Mouse (Mus musculus) adrenal gland, postnatal 25 days (tissue): ENCODE measurements at regions not wholly inside any gene's neighbourhood (a gene's known extent, or its start where the extent isn't known, plus 50 kb on each side); places are given as distances from the start of the nearest gene placed in this dataset.
A peak's percentile ranks its signal among the peaks of the same experiment; 100 is the strongest.

Experiments
- DNase-seq: peaks from one replicate; pipeline ENCODE4 v3.0.0; 2021; ENCODE audit warnings: mixed read lengths

DNA sequence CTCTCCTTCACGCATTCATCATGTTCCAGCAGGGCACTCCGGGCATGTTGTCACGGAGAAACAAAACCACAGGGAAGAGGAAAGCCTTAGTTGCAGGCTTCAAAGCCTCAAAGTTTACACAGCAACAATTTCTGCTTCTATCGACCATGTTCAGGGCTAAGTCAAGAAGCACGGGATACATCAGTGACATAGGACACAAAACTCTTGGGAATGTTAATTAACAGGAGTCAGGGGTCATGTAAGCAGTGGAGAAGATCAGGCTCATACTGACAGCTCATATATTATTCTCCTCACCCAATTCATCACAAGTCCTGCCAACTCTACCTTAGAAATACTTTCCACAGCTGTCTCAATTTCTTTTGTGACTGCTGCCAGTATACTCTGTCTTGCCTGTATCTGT, 133.0 kb upstream of the Btbd3 start:
- DNase-seq = no peak

GRCm38 (mm10) chr2:138120868-138121267, 135.5 kb upstream of the Btbd3 start:
- no peak for DNase-seq

GRCm38 (mm10) chr2:138120131-138120530, 136.2 kb upstream of the Btbd3 start:
- DNase-seq = no peak

- DNase-seq = no peak
Measured at GRCm38 (mm10) chr2:138099777-138100176, 156.6 kb upstream of the Btbd3 start.

GRCm38 (mm10) chr2:138085390-138085789, 171.0 kb upstream of the Btbd3 start:
- no peak for DNase-seq

GRCm38 (mm10) chr2:138084564-138085283, 171.6 kb upstream of the Btbd3 start:
- no peak for DNase-seq

DNA sequence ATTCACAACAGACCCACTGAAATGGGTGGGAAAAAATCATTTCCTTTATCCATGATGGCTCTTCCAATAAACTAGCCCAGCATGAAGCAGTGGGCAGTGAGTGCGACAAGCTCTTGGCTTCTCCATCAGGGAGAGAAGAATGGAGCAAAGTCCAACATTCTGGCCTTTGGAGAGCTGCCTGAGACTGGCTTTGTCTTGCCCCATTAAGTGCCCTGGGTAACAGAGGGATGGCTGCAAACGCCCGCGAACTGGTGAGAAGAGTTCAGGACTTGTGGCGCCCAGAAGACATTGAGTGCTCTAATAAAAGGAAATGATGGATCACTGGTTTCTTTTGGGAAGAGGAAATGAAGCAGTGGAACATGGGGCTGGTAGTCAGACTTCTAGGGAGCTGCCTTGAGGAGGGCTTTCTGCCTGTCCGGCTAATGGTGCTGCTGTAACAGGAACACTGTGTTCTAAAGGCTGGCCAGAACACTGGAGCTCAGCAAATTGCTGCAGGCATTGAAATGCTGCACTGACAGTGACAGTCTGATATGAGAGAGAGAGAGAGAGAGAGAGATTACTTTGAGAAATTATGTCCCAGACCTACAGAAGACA, 182.2 kb upstream of the Btbd3 start:
- DNase-seq = no peak

DNA sequence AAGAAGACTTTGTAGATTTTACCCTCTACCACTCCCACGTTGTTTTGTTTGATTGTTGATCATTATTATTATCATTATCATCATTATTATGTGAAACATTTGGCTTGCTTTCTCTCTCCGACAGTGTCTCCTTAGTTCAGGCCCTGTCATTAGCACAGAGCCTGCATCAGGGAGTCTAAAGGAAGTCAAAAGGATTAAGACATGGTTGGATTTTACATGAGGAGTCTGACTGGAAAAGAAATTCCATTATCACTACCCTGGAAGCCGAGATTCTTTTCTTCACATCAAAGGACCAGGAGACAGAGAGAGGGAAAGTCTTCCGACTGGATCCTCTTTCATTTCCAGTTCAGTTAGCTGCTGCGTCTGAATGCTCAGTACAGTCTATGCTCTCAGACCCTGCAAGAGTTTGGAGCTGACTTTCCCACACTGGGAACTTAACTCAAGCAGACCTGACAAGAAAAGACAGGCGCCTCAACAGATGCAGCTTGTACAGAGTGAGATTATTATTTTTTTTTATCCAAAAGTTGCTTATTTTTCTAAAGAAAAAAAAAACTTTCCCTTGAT, 184.1 kb upstream of the Btbd3 start:
- DNase-seq = no peak

DNA sequence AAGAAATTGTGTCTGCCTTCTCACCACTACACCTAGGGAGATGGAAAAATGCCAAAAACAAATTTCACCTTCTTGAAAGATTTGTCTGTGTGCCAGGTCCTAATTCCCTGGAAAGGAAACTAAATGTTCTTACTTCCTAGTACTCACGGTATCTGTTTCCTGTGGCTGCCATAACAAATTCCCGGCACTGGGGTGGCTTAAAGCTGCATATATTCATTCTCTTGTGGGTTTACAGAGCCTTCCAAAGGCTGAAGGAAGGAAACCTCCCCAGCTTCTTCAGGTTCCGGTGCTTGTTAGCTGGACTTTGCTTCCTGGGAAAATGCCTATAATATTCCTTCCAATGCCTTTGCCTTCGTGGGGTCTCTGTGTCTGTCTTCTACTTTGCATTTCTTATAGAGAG, 203.3 kb upstream of the Btbd3 start:
- no peak for DNase-seq

DNA sequence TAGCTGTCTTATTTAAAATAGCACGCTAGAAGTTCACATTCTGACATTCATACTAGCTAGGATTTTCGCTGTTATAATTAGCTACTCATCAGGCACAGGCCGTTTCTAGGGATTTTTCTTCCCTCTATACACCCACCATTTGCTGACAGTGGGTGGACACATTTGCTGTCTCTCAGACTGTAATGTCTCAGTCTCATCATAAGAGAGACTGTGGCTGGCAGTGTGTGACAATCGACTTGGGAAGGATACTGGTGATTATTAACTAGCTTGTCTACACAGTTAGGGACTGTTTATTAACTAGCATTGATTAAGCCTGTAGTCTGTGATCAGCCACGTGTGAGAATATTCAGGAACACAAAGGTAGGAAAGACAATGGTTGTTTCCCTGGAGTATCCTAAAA, 208.0 kb upstream of the Btbd3 start:
- no peak for DNase-seq

- DNase-seq = peak; percentile 48
Measured at GRCm38 (mm10) chr2:138047781-138048201, 208.6 kb upstream of the Btbd3 start.

- DNase-seq = no peak
Measured at GRCm38 (mm10) chr2:138047361-138047760, 209.0 kb upstream of the Btbd3 start.

- no peak for DNase-seq
Measured at GRCm38 (mm10) chr2:138046918-138047317, 209.4 kb upstream of the Btbd3 start.

DNA sequence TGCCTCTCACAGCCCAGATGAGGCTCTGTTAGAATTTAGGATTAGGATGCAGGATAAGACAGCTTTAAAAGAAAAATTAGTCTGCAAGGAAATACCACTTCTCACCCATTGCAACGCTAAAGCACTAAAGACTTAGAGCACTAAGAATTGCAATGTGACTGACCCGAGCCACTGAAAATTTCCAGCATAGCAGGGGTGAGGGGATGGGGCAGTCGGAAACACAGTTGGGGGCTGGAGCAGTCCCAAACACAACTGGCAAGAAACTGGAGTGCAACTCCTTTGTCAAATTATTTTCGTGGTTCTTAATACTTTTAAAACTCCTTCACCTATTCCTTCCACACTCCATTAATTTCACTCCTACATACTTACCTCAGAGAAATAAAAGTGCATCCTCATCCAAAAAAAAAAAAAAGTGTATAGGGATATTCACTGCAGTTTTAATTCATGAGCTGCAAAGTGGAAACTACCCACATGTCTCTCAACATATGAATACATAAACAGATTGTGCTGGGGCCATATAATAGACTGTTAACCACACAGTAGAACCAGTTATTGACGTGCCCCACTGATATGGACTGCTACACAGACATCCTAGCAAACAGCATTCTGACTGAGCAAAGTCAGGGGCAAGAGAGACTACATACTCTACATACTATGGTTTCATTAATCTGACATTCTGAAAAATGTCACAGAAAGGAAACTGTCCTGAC, 210.3 kb upstream of the Btbd3 start:
- no peak for DNase-seq

DNA sequence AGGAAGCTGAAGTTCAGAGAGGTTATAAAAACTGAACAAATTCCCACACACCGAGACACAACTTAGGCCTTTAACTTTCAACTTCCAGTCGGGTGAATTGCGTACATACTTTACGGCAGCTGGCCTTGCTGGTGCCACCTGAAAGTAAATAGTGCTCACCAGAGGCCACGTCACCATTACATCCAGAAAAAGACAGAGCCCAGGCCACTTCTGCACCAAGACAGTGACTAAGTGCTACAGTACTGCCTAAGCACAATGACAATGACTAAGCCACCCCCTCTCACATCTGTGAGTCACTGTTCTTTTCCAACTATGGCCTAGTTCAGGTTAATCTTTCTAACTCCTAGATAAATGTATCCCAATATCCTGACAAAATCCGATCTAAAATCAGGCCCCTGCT, 215.7 kb upstream of the Btbd3 start:
- DNase-seq = peak; percentile 7

- no peak for DNase-seq
Measured at GRCm38 (mm10) chr2:138040302-138040701, 216.1 kb upstream of the Btbd3 start.

DNA sequence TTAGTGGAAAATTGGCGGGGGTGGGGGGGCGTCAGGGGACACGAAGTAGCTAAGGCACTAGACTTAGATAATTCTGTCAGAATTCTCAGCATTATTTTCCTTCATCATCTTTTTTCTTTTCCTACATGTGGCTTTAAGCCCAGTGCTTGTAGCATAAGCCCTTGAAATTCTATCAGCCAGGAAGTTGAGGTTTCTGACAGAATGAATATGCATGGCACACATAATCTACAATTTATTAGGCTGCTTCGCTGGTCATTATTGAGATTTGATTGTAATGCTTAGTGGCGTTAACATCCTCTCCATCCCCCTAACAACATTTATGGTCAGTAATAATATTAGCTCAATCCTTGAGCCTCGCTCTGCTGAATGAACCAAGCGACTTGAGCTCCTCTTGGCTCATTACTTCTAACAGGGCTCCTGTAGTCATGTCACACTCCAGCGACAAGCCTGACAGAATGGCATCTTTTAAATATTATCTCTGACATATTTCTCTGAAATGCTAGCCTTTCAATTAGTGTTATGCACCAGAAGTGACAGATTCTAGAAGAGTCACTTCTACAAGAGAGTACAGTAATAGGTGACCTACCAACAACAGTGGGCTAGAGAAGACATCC, 222.1 kb upstream of the Btbd3 start:
- DNase-seq = no peak

- peak; percentile 86 for DNase-seq
Measured at GRCm38 (mm10) chr2:138033379-138034122, 222.8 kb upstream of the Btbd3 start.

DNA sequence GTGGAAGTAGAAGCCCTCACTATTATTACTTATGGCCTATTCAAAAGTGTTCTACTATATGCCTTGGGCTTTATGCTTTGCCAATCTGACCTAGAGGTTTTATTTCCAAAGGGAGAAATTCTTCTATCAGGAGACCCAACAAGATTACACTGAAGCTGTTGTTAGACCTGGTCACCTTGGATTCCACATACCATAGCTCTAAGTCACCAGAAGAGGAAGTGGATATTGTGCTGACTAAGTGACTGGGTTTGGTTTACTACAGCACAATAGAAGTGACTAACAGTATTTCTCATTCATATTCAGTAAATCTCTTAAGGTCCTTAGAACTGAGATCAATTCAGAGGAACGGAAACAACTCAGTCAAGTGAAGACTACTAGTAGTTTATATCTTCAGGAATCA, 229.0 kb upstream of the Btbd3 start:
- no peak for DNase-seq

DNA sequence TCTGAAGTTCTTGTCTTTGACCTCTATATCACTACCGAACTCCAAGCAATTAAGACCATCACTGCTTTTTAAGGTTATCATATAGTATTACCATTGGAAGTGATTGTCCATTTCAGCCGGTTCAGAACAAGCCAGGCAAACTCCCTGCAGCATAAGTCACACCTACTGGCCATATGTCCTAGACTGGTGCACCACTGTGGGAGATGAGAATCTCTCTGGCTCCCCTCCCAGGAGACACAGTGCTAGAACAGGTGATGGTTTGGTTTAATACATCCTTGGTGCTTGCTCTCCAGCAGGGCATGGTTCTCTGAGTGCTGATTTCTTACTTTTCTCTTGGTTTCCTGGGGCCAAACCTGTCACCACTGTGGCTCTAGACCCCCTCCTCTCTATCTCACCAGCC, 232.8 kb upstream of the Btbd3 start:
- no peak for DNase-seq

GRCm38 (mm10) chr2:137981766-137982165, 274.6 kb upstream of the Btbd3 start:
- DNase-seq = no peak

- no peak for DNase-seq
Measured at GRCm38 (mm10) chr2:137977767-137978166, 278.6 kb upstream of the Btbd3 start.
